Mouse (Mus musculus) ES-Bruce4 (cell line): Measurements from ENCODE around the gene Lgi2. TPM values are rescaled to one million over a fixed set of nuclear protein-coding genes. Genes with fewer than 3 reads are reported as not detected.

Experiments
- H3K27ac ChIP-seq: 2 replicates; pipeline ENCODE4 v1.5.1; 2012; ENCODE audit warnings: low read length, inconsistent platforms; ENCODE audit not compliant: insufficient read depth
- H3K27me3 ChIP-seq: 2 replicates; pipeline ENCODE4 v1.6.1; 2012; ENCODE audit warnings: mild to moderate bottlenecking, low read length, inconsistent platforms; ENCODE audit not compliant: control insufficient read depth, poor library complexity, insufficient read depth, severe bottlenecking
- H3K36me3 ChIP-seq: 2 replicates; pipeline ENCODE4 v1.6.1; 2012; ENCODE audit warnings: inconsistent platforms, mild to moderate bottlenecking, low read length, moderate library complexity; ENCODE audit not compliant: control insufficient read depth, poor library complexity, insufficient read depth, severe bottlenecking
- H3K4me1 ChIP-seq: one replicate; pipeline ENCODE4 v1.8.1; 2011; ENCODE audit warnings: low read length; ENCODE audit not compliant: control insufficient read depth, insufficient read depth
- H3K4me3 ChIP-seq: 2 replicates; pipeline ENCODE4 v1.5.1; 2011; ENCODE audit warnings: low read depth, mild to moderate bottlenecking, low read length
- H3K9ac ChIP-seq: 2 replicates; pipeline ENCODE4 v1.6.1; 2012; ENCODE audit warnings: low read depth, mild to moderate bottlenecking, inconsistent platforms; ENCODE audit not compliant: poor library complexity, severe bottlenecking
- H3K9me3 ChIP-seq: replicated peaks from 2 replicates; pipeline ENCODE4 v1.6.1; 2012; ENCODE audit warnings: mild to moderate bottlenecking, low read length, inconsistent platforms; ENCODE audit not compliant: control insufficient read depth, poor library complexity, insufficient read depth, severe bottlenecking
- CTCF ChIP-seq: IDR thresholded peaks from one replicate; pipeline ENCODE4 v1.8.1; 2011; ENCODE audit warnings: low read depth, low read length
- EP300 ChIP-seq: IDR thresholded peaks from 2 replicates; pipeline ENCODE4 v1.6.1; 2011; ENCODE audit warnings: low read depth, low read length; ENCODE audit not compliant: insufficient read depth
- POLR2A ChIP-seq: IDR thresholded peaks from one replicate; pipeline ENCODE4 v1.8.1; 2011; ENCODE audit warnings: low read length; ENCODE audit not compliant: insufficient read depth
- polyA plus RNA-seq: library from polyadenylated mRNA; stranded (reverse); fragments of >200 nt; gene quantifications from 2 replicates; pipeline ENCODE4 v1.2.4, GENCODE M21; 2011; ENCODE audit warnings: low read depth; ENCODE audit not compliant: missing spikeins, insufficient read depth, insufficient read length

Gene Lgi2
- polyA plus RNA-seq, 1 experiment: 2.6 TPM

- no peaks in the 10 kb centered on the region for H3K27me3 ChIP-seq
- H3K27ac ChIP-seq: no peak overlapping the region
- no peaks in the 10 kb centered on the region for H3K4me1 ChIP-seq
- TF ChIP-seq POLR2A (no peak), EP300 (no peak), CTCF (no peak)
- no peak overlapping the region for H3K4me3 ChIP-seq
- H3K36me3 ChIP-seq: no peaks in the 10 kb centered on the region
- no peak overlapping the region for H3K9ac ChIP-seq
- no peaks in the 10 kb centered on the region for H3K9me3 ChIP-seq
These were observed 37.7 kb downstream of the Lgi2 start for GRCm38 (mm10) chr5:52528545-52528944.

- H3K9me3 ChIP-seq: no peaks in the 10 kb centered on the region
- H3K4me3 ChIP-seq: no peak overlapping the region
- H3K27me3 ChIP-seq: no peaks in the 10 kb centered on the region
- H3K9ac ChIP-seq: no peak overlapping the region
- H3K27ac ChIP-seq: no peak overlapping the region
- no peaks in the 10 kb centered on the region for H3K4me1 ChIP-seq
- H3K36me3 ChIP-seq: no peaks in the 10 kb centered on the region
- no peak for TF ChIP-seq POLR2A
- TF ChIP-seq CTCF: no peak
- no peak for TF ChIP-seq EP300
These were observed 39.8 kb downstream of the Lgi2 start for GRCm38 (mm10) chr5:52526324-52526986.

GRCm38 (mm10) chr5:52524207-52524606, 42.1 kb downstream of the Lgi2 start:
- Histone ChIP-seq H3K4me1 (no peaks in the 10 kb centered on the region), H3K9ac (no peak overlapping the region), H3K36me3 (no peaks in the 10 kb centered on the region), H3K27me3 (no peaks in the 10 kb centered on the region), H3K27ac (no peak overlapping the region), H3K4me3 (no peak overlapping the region), H3K9me3 (0 out of 2 replicates have a peak, but pooled peaks cover 2% of the 10 kb centered on the region)
- TF ChIP-seq EP300: no peak
- TF ChIP-seq POLR2A: no peak
- no peak for TF ChIP-seq CTCF

GRCm38 (mm10) chr5:52519921-52520320, 46.3 kb downstream of the Lgi2 start:
- Histone ChIP-seq H3K27ac (no peak overlapping the region), H3K27me3 (no peaks in the 10 kb centered on the region), H3K9ac (no peak overlapping the region), H3K9me3 (peaks cover 25% of the 10 kb centered on the region), H3K4me3 (no peak overlapping the region), H3K4me1 (no peaks in the 10 kb centered on the region), H3K36me3 (no peaks in the 10 kb centered on the region)
- no peak for TF ChIP-seq CTCF
- TF ChIP-seq EP300: no peak
- TF ChIP-seq POLR2A: no peak

GRCm38 (mm10) chr5:52516072-52516476, 50.2 kb downstream of the Lgi2 start:
- Histone ChIP-seq H3K27ac (no peak overlapping the region), H3K9ac (no peak overlapping the region)
- TF ChIP-seq POLR2A: no peak
- TF ChIP-seq EP300: no peak
- no peak for TF ChIP-seq CTCF

GRCm38 (mm10) chr5:52515246-52516021, 50.8 kb downstream of the Lgi2 start:
- Histone ChIP-seq H3K9ac (no peak overlapping the region), H3K9me3 (peaks cover 25% of the 10 kb centered on the region), H3K4me3 (no peak overlapping the region), H3K27me3 (no peaks in the 10 kb centered on the region), H3K36me3 (no peaks in the 10 kb centered on the region), H3K27ac (no peak overlapping the region), H3K4me1 (no peaks in the 10 kb centered on the region)
- TF ChIP-seq EP300 (no peak), CTCF (peak; percentile 25), POLR2A (no peak)

More at GRCm38 (mm10) chr5:52516072-52516476, 50.2 kb downstream of the Lgi2 start:
- peaks cover 25% of the 10 kb centered on the region for H3K9me3 ChIP-seq
- no peak overlapping the region for H3K4me3 ChIP-seq
- H3K27me3 ChIP-seq: no peaks in the 10 kb centered on the region
- H3K4me1 ChIP-seq: no peaks in the 10 kb centered on the region
- no peaks in the 10 kb centered on the region for H3K36me3 ChIP-seq
